Mouse (Mus musculus) kidney, postnatal 25 days (tissue): ENCODE data around the gene Tbck.

Experiments used
- DNase-seq, 2 experiments: peaks; one replicate each; pipeline ENCODE4 v3.0.0; 2021; ENCODE audit warnings: mixed read lengths in 2 of 2

Gene Tbck

DNA sequence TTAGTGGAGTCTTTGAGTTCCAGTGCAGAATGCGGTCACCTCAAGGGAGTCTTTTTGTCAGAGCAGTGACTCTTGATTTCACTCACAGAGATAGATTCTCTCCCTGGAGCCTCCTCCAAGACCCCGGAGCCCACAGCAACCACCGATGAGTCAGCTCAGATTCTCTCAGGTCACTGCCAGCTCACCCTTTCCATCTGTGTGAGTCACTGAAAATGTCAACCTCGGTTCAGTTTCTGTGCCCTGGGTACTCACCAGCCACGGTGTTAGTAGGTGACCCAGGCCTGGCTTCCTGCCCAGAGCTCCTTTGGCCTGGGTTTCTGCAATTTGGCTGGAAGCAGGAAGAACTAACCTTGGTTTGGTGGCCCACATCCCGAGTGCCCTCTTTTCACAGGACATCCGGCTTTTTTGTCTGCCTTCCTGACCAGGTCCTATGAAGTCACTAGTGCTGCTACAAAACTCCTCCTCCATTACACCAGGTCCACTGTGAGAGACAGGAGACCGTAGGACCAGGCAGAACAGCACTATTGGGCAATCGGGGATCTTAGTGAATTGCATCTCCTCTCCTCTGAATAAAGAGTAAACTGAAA lies 187.5 kb downstream of the Tbck start:
- peak; percentile 89 to 91 for DNase-seq

DNA sequence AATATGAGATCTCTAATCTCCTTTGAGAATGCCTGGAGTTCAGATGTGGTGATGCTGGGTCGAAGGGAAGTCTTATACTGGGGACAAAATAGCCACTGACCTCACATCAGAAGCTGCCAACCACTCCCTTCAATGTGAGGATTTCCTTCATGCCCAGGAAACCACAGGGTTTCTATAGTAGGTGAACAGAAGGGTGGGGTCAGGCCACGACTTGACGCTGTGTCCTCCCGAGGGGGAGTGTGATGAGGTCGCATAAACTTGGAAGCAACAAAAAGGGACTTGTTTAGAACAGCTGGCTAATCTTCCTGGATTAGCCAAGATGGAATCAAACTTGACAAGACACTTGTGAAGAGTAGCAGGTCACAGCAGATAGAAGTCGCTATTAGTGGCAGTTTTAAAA lies 189.3 kb downstream of the Tbck start:
- DNase-seq = no peak

DNA sequence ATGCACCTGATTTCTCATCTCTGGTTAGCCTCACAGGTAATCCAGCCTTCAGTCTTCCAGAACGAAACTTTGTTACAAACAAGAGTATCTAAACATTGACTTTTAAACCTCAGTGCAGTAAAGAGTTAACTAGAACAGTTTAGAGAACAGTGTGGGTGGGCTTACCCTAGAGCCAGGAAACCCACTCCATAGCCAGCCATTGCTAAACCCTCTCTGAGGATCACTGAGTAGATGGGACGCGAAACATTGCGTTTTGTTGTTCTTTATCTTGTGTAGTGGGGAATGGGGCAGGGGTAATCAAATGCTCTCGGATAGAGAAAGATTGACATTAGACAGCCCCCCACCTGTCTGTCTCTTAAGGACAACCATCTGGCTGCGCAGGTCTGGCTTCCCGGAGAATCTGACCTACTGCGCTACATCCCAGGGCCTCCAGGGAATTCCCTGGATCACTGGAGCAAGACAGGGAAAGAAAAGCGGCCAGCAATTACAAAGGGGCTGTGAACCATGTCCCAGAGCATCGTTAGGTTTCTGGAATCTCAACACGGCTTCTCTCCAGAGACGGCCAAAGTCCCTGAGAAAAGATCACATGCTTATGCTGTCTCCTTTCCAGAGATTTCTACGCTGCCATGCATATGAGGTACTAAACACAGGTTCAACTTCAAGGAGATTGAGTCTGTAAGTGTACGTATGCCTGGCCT lies 192.2 kb downstream of the Tbck start:
- peak; percentile 72 to 87 for DNase-seq

DNA sequence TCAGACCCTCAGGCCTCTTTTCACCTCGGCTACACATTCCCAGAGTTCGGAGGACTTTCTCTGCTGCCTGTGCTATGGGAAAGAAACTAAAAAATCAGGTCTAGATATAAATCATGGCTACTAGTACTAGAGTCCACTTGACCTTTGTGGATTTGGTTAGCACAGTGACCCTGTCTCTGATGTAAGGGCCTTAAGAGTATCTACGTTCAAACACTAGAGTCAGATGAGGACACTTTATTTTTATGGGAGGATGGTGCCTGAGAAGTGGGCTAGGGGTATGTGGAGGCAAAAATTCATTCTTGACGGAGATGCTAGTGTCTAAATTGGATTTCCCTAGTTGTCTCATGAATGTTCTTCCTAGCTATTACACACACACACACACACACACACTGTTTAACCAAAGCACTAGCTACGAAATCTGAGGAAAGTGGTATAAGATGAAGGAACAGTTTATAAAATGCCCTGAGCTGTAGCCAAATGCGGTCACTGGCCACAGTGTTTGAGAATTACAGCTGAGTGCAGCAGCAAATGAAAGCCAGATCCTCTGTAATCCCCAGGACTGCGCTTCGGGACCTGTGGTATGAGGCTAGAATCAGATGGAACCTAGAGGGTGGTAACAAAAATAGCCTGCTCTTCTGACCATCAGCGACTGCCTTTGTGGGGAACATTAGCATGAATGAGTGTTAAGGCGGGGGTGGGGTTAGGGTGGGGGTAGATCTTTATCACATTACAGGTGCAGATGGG lies 193.2 kb downstream of the Tbck start:
- no peak for DNase-seq

DNA sequence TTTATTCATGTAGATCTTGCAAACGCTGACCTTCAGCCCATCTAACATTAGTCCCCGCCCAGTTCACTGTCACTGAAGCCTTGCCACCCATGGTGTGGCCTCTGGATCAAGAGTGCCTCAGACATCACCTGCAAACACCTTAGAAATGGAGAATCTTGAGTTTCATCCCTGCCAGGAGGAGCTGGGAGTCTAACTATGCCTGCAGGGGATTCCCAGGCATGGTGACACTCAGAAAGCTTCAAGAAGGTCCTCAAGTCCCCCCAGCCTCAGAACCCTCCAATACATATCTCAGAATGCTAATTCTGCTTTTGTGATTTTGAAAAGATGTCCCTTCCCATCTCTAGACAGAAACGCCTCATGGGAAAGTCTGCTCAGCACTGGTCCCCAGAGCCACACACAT lies 196.4 kb downstream of the Tbck start:
- no peak for DNase-seq

DNA sequence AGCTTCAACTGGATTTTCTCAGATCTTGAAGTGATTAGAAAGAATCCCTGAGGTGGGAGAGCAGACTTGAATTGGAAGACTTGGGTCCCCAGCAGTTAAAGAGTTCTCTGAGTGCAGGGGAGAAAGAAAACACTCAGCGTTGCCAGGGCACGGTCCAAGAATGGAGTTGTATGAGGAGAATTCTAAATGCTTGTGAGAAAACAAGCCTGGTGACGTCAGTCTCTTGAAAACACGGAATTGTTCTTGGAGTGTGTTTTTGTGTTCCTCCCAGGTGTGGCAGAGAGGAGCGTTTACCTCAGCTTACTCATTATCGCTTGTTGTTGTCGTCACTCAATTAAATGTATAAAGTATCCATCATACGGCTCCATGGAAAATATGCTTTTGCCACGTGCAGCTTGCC lies 196.9 kb downstream of the Tbck start:
- DNase-seq = no peak

DNA sequence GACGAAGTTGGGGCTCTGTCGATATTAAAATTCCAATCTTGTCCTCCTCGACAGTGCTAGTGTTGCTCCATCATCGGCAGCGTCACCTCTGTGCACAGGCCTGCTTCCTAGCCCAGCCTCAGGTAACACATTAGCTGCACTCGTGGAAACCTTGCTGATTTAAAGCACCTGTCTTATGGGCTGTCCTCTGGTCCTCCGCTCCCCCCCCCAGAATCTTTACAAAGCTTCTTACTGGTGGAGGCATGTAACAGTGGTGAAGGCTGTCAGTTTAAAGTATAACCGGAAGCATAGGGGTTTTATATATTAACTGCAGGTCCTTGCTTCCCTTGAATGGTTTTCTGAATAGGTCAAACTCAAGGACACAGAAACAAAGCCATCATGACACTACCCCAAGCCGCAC lies 199.3 kb downstream of the Tbck start:
- peak; percentile 48 to 74 for DNase-seq

DNA sequence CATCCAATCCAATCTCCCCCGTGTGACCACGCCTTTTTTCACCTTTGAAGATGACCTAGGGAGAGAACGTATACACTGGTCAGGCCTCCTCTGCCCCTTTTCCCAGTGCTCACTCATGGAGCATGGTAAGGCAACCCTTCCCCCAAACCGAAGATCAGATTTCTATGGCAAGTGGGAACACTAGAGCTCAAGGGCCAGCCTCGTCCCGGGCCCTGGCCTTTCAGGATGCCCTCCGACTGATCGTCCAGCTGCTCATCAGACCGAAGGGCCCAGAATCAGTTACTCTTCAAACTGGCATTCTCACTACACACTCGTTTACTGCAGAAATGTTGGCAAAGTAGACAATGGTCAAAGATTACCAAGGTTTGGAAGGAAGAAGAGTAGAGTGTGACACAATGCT lies 200.5 kb downstream of the Tbck start:
- peak; percentile 56 to 79 for DNase-seq

DNA sequence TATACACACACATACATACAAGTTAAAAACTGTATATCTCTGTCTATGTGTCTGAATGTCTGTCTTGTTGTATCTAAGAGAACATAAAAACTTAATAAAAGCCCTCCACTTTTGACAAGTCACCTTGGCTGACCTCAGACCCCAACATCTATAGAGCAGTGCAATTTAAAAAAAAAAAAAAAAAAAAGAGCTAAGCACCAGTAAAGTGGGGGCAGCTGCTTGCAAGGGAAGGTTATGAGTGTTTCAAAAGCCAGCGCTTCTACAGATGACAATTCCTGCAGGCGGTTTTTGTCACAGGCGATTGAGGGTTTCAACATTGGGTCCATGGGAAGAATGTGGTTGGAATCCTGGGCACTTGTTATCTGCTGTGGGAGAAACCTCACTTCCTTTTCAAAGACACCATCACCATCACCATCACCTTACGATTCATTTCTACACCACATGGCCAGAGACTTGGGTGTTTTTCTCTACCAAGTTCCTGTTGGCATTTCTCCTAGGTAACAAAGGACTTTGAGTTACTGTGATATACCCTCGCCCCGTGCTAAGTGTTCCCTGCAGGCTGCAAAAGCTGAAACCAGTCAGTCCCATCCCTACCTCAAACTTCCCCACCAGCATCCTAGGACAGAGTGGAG lies 202.6 kb downstream of the Tbck start:
- DNase-seq = no peak

DNA sequence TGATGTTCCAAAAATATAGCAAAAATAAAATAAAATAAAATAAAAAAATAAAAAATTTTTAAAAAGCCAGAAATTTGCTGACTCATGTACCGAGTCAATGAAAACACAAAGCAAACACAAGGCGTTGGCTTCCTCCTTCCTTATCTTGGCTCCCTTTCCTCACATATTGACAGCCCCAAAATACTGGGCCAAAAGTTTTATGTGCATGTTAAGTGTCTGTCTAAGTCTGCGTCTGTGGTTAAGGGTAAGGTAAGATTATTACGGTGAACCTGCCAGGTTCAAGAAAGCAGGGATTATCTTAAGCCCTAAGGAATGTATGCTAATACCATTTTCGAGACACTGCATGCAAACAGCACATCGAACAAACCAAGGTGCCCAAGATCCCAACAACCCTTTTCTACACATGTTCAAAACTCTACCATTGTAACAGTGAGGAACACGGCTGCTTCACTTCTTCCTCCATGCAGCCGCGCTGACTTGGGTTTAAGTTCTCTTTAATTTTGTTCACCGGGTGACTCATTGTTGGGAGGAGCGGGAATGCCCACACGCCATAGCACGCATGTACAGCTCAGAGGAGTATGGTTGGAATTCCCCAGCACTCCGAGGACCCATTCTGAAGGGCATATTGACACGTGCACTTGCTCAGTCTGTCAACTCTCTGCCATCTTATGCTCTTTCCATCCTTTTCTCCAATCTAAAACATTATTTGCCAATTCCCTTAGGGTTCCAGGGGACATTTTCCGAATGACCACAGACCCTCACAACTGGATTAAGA lies 203.3 kb downstream of the Tbck start:
- no peak for DNase-seq
